Mouse (Mus musculus): ENCODE measurements at regions not wholly inside any gene's neighbourhood (a gene's known extent, or its start where the extent isn't known, plus 50 kb on each side); places are given as distances from the start of the nearest gene placed in this dataset.

DNA sequence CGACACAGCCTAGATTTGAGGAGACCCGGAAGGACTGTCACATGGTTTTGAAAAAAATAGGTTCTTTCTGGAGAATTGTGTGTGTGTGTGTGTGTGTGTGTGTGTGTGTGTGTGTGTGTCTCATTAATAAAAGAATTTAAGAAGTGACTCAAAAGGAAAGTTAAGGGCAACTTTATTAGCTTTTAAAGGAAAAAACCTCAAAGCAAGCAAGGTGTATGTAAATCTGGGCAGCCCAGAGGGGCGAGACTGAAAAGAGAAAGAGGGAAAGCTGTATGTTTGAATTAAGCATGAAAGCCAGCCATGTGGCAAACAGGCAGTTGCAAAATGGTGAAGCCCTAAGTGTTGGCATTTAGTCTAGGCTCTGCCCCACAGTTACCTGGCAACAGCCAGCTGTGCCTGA lies 77.3 kb upstream of the 1700021F07Rik start:
- Histone ChIP-seq H3K36me3 (no peaks in the 10 kb centered on the region), H3K27ac (replicated peaks) (no peak overlapping the region), H3K27me3 (replicated peaks) (0 out of 2 replicates have a peak, but pooled peaks cover 4% of the 10 kb centered on the region), H3K9me3 (replicated peaks) (no peaks in the 10 kb centered on the region), H3K4me3 (replicated peaks) (no peak overlapping the region), H3K9ac (replicated peaks) (no peak overlapping the region), H3K4me2 (no peak overlapping the region), H3K4me1 (peaks cover 16% of the 10 kb centered on the region)
- 77% methylated on average over 3 of the region's 3 CpGs for WGBS
- ATAC-seq (ENCODE audit: low FRiP score) = no peak

DNA sequence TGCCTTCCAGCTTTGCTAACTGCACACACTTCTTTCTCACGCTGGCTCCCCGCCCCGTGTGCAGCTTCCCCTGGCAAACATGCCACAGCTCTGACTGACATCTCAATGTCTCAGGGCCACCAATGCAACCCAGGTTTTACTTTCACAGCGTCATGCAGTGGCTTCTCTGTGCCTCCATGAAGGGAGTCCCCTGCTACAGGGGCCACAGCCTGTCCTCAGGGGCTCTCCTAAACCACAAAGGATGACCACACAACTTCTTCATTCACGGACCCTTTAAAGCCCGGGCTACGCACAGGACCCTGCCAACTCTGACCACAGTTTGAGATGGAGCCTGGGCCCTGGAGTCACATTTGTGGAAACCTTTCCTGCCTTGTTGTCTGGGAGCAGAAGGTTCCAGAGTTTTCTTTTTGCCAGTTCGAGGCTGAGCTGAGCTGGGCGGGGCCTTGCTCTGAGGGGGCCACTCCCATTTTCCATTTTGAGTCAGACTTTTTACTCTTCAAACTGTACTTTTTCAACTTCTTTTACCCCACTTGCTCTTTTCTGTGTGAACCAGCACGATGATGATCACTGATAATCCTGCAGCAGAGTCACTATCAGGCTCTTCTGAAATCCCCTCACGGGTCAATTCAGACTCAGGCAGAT lies 73.7 kb upstream of the 1700021F07Rik start:
- Histone ChIP-seq H3K27ac (replicated peaks) (no peak overlapping the region), H3K4me1 (peaks cover 3% of the 10 kb centered on the region), H3K4me3 (replicated peaks) (no peak overlapping the region), H3K27me3 (replicated peaks) (no peaks in the 10 kb centered on the region), H3K9me3 (replicated peaks) (no peaks in the 10 kb centered on the region), H3K9ac (replicated peaks) (no peak overlapping the region), H3K36me3 (no peaks in the 10 kb centered on the region), H3K4me2 (no peak overlapping the region)
- no peak for ATAC-seq (ENCODE audit: low FRiP score)
- WGBS = 89% methylated on average over 11 of the region's 11 CpGs

DNA sequence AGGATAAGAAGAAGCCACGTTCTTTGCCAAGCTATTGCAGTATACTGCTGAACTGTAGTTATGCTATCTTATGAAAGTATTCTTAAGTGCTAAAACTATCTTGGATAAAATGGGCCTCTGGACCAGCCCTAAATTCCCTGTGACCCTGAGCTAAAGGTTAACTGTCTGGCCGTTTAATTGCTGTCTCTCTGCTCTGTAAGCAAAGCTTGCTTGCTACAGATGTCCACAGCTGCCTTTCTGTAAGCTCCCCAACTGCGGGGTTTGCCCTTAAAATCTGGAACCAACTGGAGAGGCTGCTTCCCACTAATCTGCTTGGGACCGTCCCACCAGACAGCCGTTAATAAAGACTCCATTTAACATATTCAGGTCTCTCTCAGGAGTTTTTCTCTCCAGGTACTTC lies 73.2 kb upstream of the 1700021F07Rik start:
- Histone ChIP-seq H3K4me1 (peaks cover 2% of the 10 kb centered on the region; the same call in 1 of the 2 replicates), H3K27me3 (replicated peaks) (no peaks in the 10 kb centered on the region), H3K27ac (replicated peaks) (no peak overlapping the region), H3K36me3 (no peaks in the 10 kb centered on the region), H3K4me2 (no peak overlapping the region), H3K9me3 (replicated peaks) (no peaks in the 10 kb centered on the region), H3K4me3 (replicated peaks) (no peak overlapping the region), H3K9ac (replicated peaks) (no peak overlapping the region)
- 69% methylated on average over 5 of the region's 5 CpGs for WGBS
- ATAC-seq (ENCODE audit: low FRiP score) = no peak

DNA sequence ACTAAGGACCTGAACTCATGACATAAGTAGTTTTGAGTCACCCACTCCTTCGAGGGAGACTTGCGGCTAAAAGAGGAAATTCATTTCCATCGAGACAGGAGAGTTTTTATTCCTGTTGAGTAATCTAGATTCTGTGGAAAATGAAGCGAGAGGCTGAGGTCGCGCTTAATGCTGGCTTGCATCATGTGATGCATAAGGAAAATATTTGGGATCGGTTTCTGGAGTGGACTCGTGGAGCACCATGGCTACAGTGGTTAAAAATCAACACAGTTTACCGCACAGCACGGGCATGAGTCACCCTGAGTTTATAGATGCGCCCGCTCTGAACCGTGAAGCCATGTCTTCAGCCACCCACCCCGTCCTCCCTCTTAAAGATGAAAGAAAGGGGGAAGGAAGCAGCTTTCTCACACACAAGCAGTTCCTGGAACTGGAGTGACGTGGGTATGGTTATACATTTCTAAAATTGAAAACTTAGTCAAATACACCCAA lies 70.3 kb upstream of the 1700021F07Rik start:
- no peaks in the 10 kb centered on the region for H3K36me3 ChIP-seq
- no peak overlapping the region for H3K27ac ChIP-seq (replicated peaks)
- no peak overlapping the region for H3K4me3 ChIP-seq (replicated peaks)
- no peak overlapping the region for H3K4me2 ChIP-seq
- 84% methylated on average over 15 of the region's 15 CpGs for WGBS
- no peaks in the 10 kb centered on the region for H3K27me3 ChIP-seq (replicated peaks)
- ATAC-seq (ENCODE audit: low FRiP score) = no peak
- H3K9me3 ChIP-seq (replicated peaks) = no peaks in the 10 kb centered on the region
- H3K9ac ChIP-seq (replicated peaks) = no peak overlapping the region
- no peaks in the 10 kb centered on the region for H3K4me1 ChIP-seq

DNA sequence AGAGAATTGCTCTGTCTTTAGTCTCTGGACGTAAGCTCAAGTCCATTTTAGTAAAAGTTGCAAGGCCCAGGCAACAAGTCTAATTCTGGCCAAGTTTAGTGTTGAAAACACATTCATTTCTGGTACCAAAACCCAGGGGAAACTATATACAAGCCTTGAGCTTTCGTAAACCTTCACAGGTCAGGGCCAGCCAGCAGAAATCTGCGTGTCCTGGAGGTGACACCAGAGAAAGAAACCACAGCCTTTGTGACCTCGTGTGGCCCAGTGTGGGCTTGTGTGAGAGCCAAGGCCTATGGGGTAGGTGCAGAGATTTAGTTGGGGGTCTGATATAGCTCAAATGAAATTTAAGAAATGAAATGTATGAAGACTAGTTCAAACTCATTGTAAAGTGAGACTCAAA lies 69.6 kb upstream of the 1700021F07Rik start:
- H3K9ac ChIP-seq (replicated peaks) = no peak overlapping the region
- H3K27me3 ChIP-seq (replicated peaks) = no peaks in the 10 kb centered on the region
- no peak overlapping the region for H3K4me2 ChIP-seq
- WGBS = 89% methylated on average over 4 of the region's 4 CpGs
- no peaks in the 10 kb centered on the region for H3K9me3 ChIP-seq (replicated peaks)
- no peaks in the 10 kb centered on the region for H3K36me3 ChIP-seq
- no peak overlapping the region for H3K27ac ChIP-seq (replicated peaks)
- no peak overlapping the region for H3K4me3 ChIP-seq (replicated peaks)
- no peaks in the 10 kb centered on the region for H3K4me1 ChIP-seq
- ATAC-seq (ENCODE audit: low FRiP score) = no peak

DNA sequence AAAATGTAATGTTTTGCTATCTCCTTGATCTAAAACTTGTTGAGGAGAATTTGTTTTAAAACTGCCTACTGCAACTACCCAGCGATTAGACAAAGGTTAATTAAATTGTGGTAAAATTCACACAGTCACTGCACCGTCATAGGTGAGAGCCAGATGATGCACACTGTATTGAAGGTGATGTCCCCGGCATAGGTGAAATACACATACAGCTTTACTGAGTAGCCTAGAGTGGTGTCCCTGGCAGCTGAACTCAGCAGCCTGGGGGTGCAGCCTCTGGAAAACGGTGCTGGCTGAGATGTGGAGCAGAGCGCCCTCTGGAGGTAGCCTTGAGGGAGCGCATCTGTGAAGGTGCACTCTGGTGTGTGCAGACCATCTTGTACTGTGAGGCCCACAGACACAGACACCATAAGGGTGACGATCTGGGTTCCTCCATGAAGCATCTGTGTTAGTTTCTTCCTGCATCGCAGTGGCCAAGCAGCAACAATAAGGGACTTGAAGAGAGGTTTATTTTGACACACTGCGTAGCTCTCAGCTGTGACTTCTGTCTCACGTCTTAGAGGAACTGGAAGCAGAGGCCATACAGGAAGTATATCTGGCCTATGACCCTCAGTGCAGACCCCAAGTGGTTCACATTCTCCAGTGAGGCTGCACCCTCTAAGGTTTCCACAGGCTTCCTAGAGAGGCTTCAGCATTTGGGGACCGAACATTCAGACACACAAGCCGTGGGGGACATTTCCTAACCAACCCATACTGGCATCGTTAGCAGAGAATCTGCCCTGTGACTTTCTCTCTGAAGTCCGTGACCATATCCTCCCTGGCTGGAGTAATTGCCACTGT lies 68.6 kb upstream of the 1700021F07Rik start:
- H3K4me3 ChIP-seq (replicated peaks) = no peak overlapping the region
- ATAC-seq (ENCODE audit: low FRiP score) = no peak
- H3K27me3 ChIP-seq (replicated peaks) = no peaks in the 10 kb centered on the region
- H3K9me3 ChIP-seq (replicated peaks) = no peaks in the 10 kb centered on the region
- H3K4me1 ChIP-seq = no peaks in the 10 kb centered on the region
- no peak overlapping the region for H3K4me2 ChIP-seq
- H3K27ac ChIP-seq (replicated peaks) = no peak overlapping the region
- no peak overlapping the region for H3K9ac ChIP-seq (replicated peaks)
- no peaks in the 10 kb centered on the region for H3K36me3 ChIP-seq
- WGBS = 69% methylated on average over 14 of the region's 14 CpGs

DNA sequence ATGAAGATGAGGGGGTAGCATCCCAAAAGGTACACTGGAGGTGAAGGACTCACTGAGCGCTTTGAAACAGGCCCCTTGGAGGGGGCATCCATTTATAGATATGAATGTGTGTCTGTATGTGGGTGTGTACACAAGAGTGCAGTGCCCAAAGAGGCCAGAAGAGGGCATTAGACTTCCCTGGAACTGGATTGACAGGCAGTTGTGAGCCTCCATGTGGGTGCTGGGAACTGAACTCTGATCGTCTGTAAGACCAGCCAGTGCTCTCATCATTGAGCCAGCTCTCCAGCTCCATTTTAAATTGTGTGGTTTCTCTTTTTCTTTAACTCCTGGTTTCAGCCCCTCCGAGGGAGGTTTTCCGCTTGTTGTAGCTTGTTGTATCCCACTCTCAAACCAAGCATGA lies 67.6 kb upstream of the 1700021F07Rik start:
- no peaks in the 10 kb centered on the region for H3K27me3 ChIP-seq (replicated peaks)
- H3K36me3 ChIP-seq = no peaks in the 10 kb centered on the region
- no peak overlapping the region for H3K27ac ChIP-seq (replicated peaks)
- no peaks in the 10 kb centered on the region for H3K4me1 ChIP-seq
- 98% methylated on average over 4 of the region's 4 CpGs for WGBS
- no peaks in the 10 kb centered on the region for H3K9me3 ChIP-seq (replicated peaks)
- no peak for ATAC-seq (ENCODE audit: low FRiP score)
- H3K9ac ChIP-seq (replicated peaks) = no peak overlapping the region
- H3K4me2 ChIP-seq = no peak overlapping the region
- H3K4me3 ChIP-seq (replicated peaks) = no peak overlapping the region

DNA sequence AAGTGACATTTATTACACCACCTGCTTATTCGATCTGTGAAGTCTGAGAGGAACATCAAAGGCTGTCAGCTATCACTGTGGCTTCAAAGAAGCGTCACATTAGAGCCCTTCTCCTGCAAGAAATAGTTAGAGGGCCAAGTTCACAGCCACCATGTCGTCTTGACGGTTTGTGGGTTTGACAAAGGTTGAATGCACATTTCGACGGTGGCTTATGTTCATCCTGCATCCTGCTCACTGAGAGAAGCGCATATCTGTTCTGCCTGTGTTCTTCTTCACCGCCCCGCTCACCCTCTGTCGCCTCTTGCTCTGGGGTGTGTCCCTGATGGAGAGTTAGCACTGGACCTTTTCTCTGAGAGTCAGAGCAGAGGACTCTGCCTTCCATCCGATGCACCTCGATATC lies 67.2 kb upstream of the 1700021F07Rik start:
- no peak overlapping the region for H3K9ac ChIP-seq (replicated peaks)
- WGBS = 91% methylated on average over 12 of the region's 12 CpGs
- no peak for ATAC-seq (ENCODE audit: low FRiP score)
- no peak overlapping the region for H3K4me2 ChIP-seq
- no peaks in the 10 kb centered on the region; the same call in 1 of the 2 replicates for H3K9me3 ChIP-seq (replicated peaks)
- H3K36me3 ChIP-seq = no peaks in the 10 kb centered on the region
- H3K27ac ChIP-seq (replicated peaks) = no peak overlapping the region
- H3K27me3 ChIP-seq (replicated peaks) = no peaks in the 10 kb centered on the region
- no peak overlapping the region for H3K4me3 ChIP-seq (replicated peaks)
- H3K4me1 ChIP-seq = no peaks in the 10 kb centered on the region

DNA sequence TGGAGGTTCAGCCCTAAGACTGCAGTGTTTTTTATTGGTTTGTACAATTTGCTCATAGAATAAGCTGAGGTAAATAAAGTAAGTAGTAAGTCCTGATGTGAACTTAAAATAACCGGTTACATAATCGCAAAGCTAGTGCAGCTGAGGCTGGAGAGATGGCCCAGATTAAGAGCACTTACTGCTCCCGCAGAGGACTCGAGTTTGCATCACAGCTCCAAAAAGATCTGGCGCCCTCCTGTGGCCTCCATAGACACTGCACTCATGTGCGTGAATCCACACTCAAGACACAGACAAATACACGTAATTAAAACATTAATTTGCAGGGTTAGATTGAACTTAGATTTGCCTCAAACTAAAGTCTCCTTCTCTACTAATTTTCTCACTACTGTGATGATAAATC lies 66.3 kb upstream of the 1700021F07Rik start:
- Histone ChIP-seq H3K4me2 (no peak overlapping the region), H3K36me3 (no peaks in the 10 kb centered on the region), H3K9me3 (replicated peaks) (no peaks in the 10 kb centered on the region; the same call in 1 of the 2 replicates), H3K4me3 (replicated peaks) (no peak overlapping the region), H3K4me1 (no peaks in the 10 kb centered on the region), H3K27ac (replicated peaks) (no peak overlapping the region), H3K9ac (replicated peaks) (no peak overlapping the region), H3K27me3 (replicated peaks) (no peaks in the 10 kb centered on the region)
- no peak for ATAC-seq (ENCODE audit: low FRiP score)
- WGBS = 89% methylated on average over 7 of the region's 7 CpGs

DNA sequence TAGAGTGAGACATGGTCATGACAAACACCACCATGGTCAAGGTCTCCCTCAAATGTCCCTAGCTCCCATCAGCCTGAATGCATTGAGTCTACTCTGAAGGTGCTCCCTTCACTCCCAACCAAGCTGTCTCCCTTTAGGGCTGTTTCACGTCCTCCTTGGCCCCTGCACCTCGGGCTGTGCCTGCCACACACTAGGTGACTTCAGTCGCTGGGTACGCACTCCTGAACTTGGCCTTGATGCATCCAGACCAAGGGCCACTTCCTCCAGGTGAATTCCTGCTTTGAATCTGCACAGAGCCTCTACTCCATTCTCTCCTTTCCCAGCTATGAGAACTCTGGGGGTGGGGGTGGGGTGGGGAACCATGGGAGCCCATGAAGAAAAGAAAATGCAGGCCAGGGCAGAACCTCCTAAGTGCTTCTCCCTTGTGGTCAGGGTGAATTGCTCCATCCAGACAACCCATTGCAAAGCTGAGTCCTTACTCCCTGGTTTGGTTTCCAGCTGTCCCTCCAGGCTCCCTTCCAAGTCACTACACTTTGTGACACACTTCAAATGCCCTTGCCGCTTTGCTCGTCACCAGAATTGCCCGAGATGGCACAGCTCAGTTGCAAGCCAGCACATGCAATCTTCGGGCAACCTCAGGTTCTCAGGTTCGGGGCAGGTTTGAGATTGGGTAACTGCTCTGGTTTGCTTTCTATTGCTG lies 65.3 kb upstream of the 1700021F07Rik start:
- Histone ChIP-seq H3K36me3 (no peaks in the 10 kb centered on the region), H3K9ac (replicated peaks) (no peak overlapping the region), H3K4me1 (no peaks in the 10 kb centered on the region), H3K9me3 (replicated peaks) (no peaks in the 10 kb centered on the region; the same call in 1 of the 2 replicates), H3K27ac (replicated peaks) (no peak overlapping the region), H3K4me3 (replicated peaks) (no peak overlapping the region), H3K27me3 (replicated peaks) (no peaks in the 10 kb centered on the region), H3K4me2 (no peak overlapping the region)
- ATAC-seq (ENCODE audit: low FRiP score) = no peak
- WGBS = 93% methylated on average over 9 of the region's 9 CpGs

DNA sequence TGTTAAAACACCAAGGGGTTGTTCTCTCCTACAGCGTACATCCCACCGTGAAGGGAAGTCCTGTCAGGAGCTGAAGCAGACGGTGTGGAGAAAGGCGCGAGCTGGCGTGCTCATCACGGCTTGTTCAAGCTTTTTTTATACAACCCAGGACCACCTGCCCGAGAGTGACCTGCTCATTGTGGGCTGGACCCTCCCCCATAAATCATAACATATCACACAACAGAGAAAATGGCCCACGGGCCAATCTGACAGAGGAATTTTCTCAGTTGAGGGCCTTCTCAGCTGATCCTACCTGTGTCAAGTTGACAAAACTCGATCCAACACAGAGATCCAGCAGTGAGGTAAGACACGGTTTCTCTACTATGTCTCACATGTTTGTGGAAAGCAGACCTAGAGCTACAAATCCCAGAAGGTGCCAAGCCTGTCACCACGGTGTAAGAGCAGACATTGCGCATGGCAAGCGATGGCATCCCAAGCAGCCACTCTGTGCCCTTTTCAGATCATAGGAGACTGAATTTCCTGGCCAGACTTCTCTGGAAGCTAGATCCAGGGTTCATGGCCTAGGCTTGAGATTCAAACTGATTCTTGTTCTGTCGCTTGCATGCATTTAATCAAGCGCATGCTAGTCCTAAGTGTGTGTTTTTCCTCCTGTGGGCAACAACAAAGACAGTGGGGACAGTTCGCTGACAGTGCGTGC lies 64.6 kb upstream of the 1700021F07Rik start:
- no peak overlapping the region for H3K4me3 ChIP-seq (replicated peaks)
- WGBS = 93% methylated on average over 18 of the region's 18 CpGs
- H3K27ac ChIP-seq (replicated peaks) = no peak overlapping the region
- no peaks in the 10 kb centered on the region for H3K36me3 ChIP-seq
- no peaks in the 10 kb centered on the region; the same call in 1 of the 2 replicates for H3K9me3 ChIP-seq (replicated peaks)
- H3K27me3 ChIP-seq (replicated peaks) = no peaks in the 10 kb centered on the region
- no peak overlapping the region for H3K4me2 ChIP-seq
- H3K4me1 ChIP-seq = no peaks in the 10 kb centered on the region
- no peak overlapping the region for H3K9ac ChIP-seq (replicated peaks)
- no peak for ATAC-seq (ENCODE audit: low FRiP score)
